Mouse (Mus musculus) T-helper 1 cell (primary cell): ENCODE data around the gene Atp6v0e2.

Experiments
- in situ Hi-C: fragments of 300-600 bp; cut with MboI, MseI; formaldehyde crosslinking; loops from one replicate; pipeline ENCODE4 v1.15.1; 2025; ENCODE audit warnings: high pct_unique_total_duplicates

Atp6v0e2 gene

GRCm38 (mm10) chr6:48573280-48573679, 35.9 kb downstream of the Atp6v0e2 start:
- in situ Hi-C loops: no loop called here

GRCm38 (mm10) chr6:48573981-48574380, 36.6 kb downstream of the Atp6v0e2 start:
- in situ Hi-C loops: no loop called here

DNA sequence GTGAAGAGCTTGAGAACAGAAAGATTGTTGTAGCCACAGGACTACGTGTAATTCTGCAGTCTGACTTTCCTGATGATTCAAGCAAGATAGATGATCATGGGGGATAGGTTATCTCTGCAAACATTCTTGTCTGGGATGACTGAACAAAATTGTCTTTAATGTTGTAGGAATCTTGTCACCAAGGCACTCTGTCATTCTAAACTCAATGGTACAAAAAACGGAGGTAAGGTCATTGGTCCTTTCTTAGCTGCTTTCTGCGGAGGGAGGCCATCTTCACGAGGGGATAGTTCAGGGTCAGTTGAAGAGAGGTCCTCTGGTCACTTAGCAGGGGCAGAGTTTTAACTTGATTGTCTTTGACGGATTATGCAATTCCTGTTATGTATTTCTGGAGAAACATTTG, 41.3 kb downstream of the Atp6v0e2 start:
- in situ Hi-C loops: no loop called here

GRCm38 (mm10) chr6:48579215-48579648, 41.8 kb downstream of the Atp6v0e2 start:
- in situ Hi-C loops: no loop called here

- in situ Hi-C loops: no loop called here
Observed at GRCm38 (mm10) chr6:48581257-48581656, 43.8 kb downstream of the Atp6v0e2 start.

DNA sequence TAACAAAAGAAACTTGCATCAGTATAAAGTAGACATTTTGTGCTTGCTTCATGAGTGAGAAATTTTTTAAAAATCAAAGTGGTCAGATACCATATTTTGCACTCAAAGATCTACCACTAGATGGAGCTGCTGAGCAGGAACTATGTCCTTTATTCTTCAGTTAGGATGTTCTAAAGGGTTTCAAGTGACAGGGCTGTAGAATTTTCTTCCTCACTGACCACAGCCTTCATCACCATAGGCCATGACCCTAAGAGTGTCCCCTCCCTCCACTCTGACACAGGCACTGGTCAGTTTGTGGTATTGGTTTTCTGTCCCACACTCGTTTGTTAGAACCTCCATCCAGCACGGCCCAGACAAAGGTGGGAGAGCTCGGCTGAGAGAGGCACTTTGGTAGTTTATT, 44.6 kb downstream of the Atp6v0e2 start:
- in situ Hi-C loops: no loop called here

- in situ Hi-C loops: loop anchor here (5.0 kb wide), 1 partner anchor 77 kb away; no protein-coding TSS in a partner anchor
Observed at GRCm38 (mm10) chr6:48589194-48589750, 51.9 kb downstream of the Atp6v0e2 start, which contains the start of gene Gm45021. TSS of gene Gm45021 (plus strand) at chr6:48589610.
